Mouse (Mus musculus): ENCODE measurements around the gene Rc3h2. TPM values are rescaled to one million over a fixed set of nuclear protein-coding genes. Genes with fewer than 3 reads are reported as not detected.
A peak's percentile ranks its signal among the peaks of the same experiment; 100 is the strongest.

Gene Rc3h2
- 31.5 and 31.9 TPM in 2 replicates for polyA plus RNA-seq (2016; fragmentation: Nextera tagmentation; extraction: Ambion mirVana)

GRCm38 (mm10) chr2:37422306-37423304 is at the start of gene Rc3h2:
Gene Rc3h2 (minus strand): TSS chr2:37422903.
- Histone ChIP-seq H3K4me3 (peak within 1 kb of the TSS; percentile 98), H3K4me1 (peaks cover 6% of the 10 kb centered on the region), H3K4me2 (replicated peaks) (peak within 1 kb of the TSS; percentile 68), H3K36me3 (no peaks in the 10 kb centered on the region), H3K27me3 (replicated peaks) (no peaks in the 10 kb centered on the region), H3K27ac (peak within 1 kb of the TSS; percentile 89), H3K9ac (peak within 1 kb of the TSS; percentile 99), H3K9me3 (no peaks in the 10 kb centered on the region)
- WGBS: under 1% methylated on average over 73 of the region's 75 CpGs
- ATAC-seq (ENCODE audit: low FRiP score, low read depth): peak; percentile 99

GRCm38 (mm10) chr2:37466266-37466665 is 43.6 kb upstream of the Rc3h2 start:
- Histone ChIP-seq H3K4me3 (no peak overlapping the region), H3K36me3 (peaks cover 13% of the 10 kb centered on the region), H3K9ac (no peak overlapping the region), H3K27me3 (replicated peaks) (no peaks in the 10 kb centered on the region), H3K27ac (no peak overlapping the region), H3K4me1 (no peaks in the 10 kb centered on the region), H3K9me3 (no peaks in the 10 kb centered on the region), H3K4me2 (replicated peaks) (no peak overlapping the region)
- no peak for ATAC-seq (ENCODE audit: low FRiP score, low read depth)
- 95% methylated on average over 4 of the region's 4 CpGs for WGBS

GRCm38 (mm10) chr2:37460707-37461106 is 38.0 kb upstream of the Rc3h2 start:
- Histone ChIP-seq H3K4me3 (no peak overlapping the region), H3K4me2 (replicated peaks) (no peak overlapping the region), H3K4me1 (no peaks in the 10 kb centered on the region), H3K36me3 (no peaks in the 10 kb centered on the region), H3K27ac (no peak overlapping the region), H3K9ac (no peak overlapping the region), H3K27me3 (replicated peaks) (no peaks in the 10 kb centered on the region), H3K9me3 (no peaks in the 10 kb centered on the region)
- WGBS: 96% methylated on average over 4 of the region's 4 CpGs
- no peak for ATAC-seq (ENCODE audit: low FRiP score, low read depth)

- H3K4me2 ChIP-seq (replicated peaks): peak overlapping the region; percentile 91
- peak overlapping the region; percentile 94 for H3K9ac ChIP-seq
- ATAC-seq (ENCODE audit: low FRiP score, low read depth): peak; percentile 90
- H3K9me3 ChIP-seq: no peaks in the 10 kb centered on the region
- peak overlapping the region; percentile 57; the same call in 1 of the 2 replicates for H3K27ac ChIP-seq
- H3K27me3 ChIP-seq (replicated peaks): no peaks in the 10 kb centered on the region
- under 1% methylated on average over 24 of the region's 24 CpGs for WGBS
- H3K36me3 ChIP-seq: no peaks in the 10 kb centered on the region; the same call in 1 of the 2 replicates
- H3K4me3 ChIP-seq: peak overlapping the region; percentile 95
- peaks cover 6% of the 10 kb centered on the region; the same call in 1 of the 2 replicates for H3K4me1 ChIP-seq
These were observed 29.7 kb upstream of the Rc3h2 start for GRCm38 (mm10) chr2:37452376-37452760.

GRCm38 (mm10) chr2:37451667-37452375 is 29.1 kb upstream of the Rc3h2 start:
- WGBS: 9% methylated on average over 44 of the region's 44 CpGs
- Histone ChIP-seq H3K9me3 (no peaks in the 10 kb centered on the region), H3K9ac (peak overlapping the region; percentile 94), H3K27ac (peak overlapping the region; percentile 57; the same call in 1 of the 2 replicates), H3K4me1 (peaks cover 6% of the 10 kb centered on the region; the same call in 1 of the 2 replicates), H3K36me3 (no peaks in the 10 kb centered on the region; the same call in 1 of the 2 replicates), H3K27me3 (replicated peaks) (no peaks in the 10 kb centered on the region), H3K4me2 (replicated peaks) (peak overlapping the region; percentile 91), H3K4me3 (peak overlapping the region; percentile 95)
- ATAC-seq (ENCODE audit: low FRiP score, low read depth): peak; percentile 98

GRCm38 (mm10) chr2:37442611-37443591 is 20.2 kb upstream of the Rc3h2 start, which contains the start of the genes Zbtb26, Zbtb6 and Rabgap1:
Gene Zbtb26 (minus strand): TSS chr2:37443135.
Gene Zbtb6 (minus strand): TSS chr2:37443171.
Gene Rabgap1 (plus strand): TSS chr2:37443279.
- Histone ChIP-seq H3K4me1 (peaks cover 6% of the 10 kb centered on the region; the same call in 1 of the 2 replicates), H3K27me3 (replicated peaks) (no peaks in the 10 kb centered on the region), H3K27ac (peak within 1 kb of the TSS; percentile 66), H3K9ac (peak within 1 kb of the TSS; percentile 90), H3K4me2 (replicated peaks) (peak within 1 kb of the TSS; percentile 74), H3K4me3 (peak within 1 kb of the TSS; percentile 84), H3K36me3 (no peaks in the 10 kb centered on the region), H3K9me3 (no peaks in the 10 kb centered on the region)
- 1% methylated on average over 51 of the region's 51 CpGs for WGBS
- ATAC-seq (ENCODE audit: low FRiP score, low read depth): peak; percentile 99

- Histone ChIP-seq H3K4me1 (peaks cover 11% of the 10 kb centered on the region), H3K4me3 (peak overlapping the region; percentile 60), H3K4me2 (replicated peaks) (peak overlapping the region; percentile 82), H3K27ac (0 out of 2 replicates have a peak overlapping the region, but pooled peaks have one; percentile 59), H3K9ac (peak overlapping the region; percentile 82), H3K36me3 (peaks cover 10% of the 10 kb centered on the region; the same call in 1 of the 2 replicates), H3K9me3 (no peaks in the 10 kb centered on the region), H3K27me3 (replicated peaks) (no peaks in the 10 kb centered on the region)
- 24% methylated on average over 7 of the region's 7 CpGs for WGBS
- peak; percentile 57 for ATAC-seq (ENCODE audit: low FRiP score, low read depth)
These were observed 8.9 kb upstream of the Rc3h2 start for GRCm38 (mm10) chr2:37431609-37432008.

- peak overlapping the region; percentile 60 for H3K4me3 ChIP-seq
- peak overlapping the region; percentile 82 for H3K9ac ChIP-seq
- H3K36me3 ChIP-seq: peaks cover 10% of the 10 kb centered on the region; the same call in 1 of the 2 replicates
- H3K27ac ChIP-seq: peak overlapping the region; percentile 96
- peak; percentile 97 for ATAC-seq (ENCODE audit: low FRiP score, low read depth)
- H3K9me3 ChIP-seq: no peaks in the 10 kb centered on the region
- under 1% methylated on average over 38 of the region's 38 CpGs for WGBS
- peak overlapping the region; percentile 82 for H3K4me2 ChIP-seq (replicated peaks)
- H3K4me1 ChIP-seq: peaks cover 11% of the 10 kb centered on the region
- no peaks in the 10 kb centered on the region for H3K27me3 ChIP-seq (replicated peaks)
These were observed 8.1 kb upstream of the Rc3h2 start for GRCm38 (mm10) chr2:37430593-37431464.

GRCm38 (mm10) chr2:37423671-37424070 is 968 bp upstream of the Rc3h2 start:
- no peaks in the 10 kb centered on the region for H3K27me3 ChIP-seq (replicated peaks)
- no peak overlapping the region for H3K9ac ChIP-seq
- no peak overlapping the region for H3K27ac ChIP-seq
- peaks cover 6% of the 10 kb centered on the region for H3K4me1 ChIP-seq
- H3K36me3 ChIP-seq: peaks cover under 1% of the 10 kb centered on the region; the same call in 1 of the 2 replicates
- no peaks in the 10 kb centered on the region for H3K9me3 ChIP-seq
- 63% methylated on average over 3 of the region's 3 CpGs for WGBS
- no peak overlapping the region for H3K4me2 ChIP-seq (replicated peaks)
- no peak overlapping the region for H3K4me3 ChIP-seq
- ATAC-seq (ENCODE audit: low FRiP score, low read depth): no peak

- no peaks in the 10 kb centered on the region for H3K36me3 ChIP-seq
- no peak for ATAC-seq (ENCODE audit: low FRiP score, low read depth)
- peak overlapping the region; percentile 68 for H3K4me2 ChIP-seq (replicated peaks)
- H3K9me3 ChIP-seq: no peaks in the 10 kb centered on the region
- H3K27me3 ChIP-seq (replicated peaks): no peaks in the 10 kb centered on the region
- H3K9ac ChIP-seq: peak overlapping the region; percentile 99
- H3K27ac ChIP-seq: peak overlapping the region; percentile 89
- H3K4me1 ChIP-seq: peaks cover 6% of the 10 kb centered on the region
- WGBS: 10% methylated on average over 3 of the region's 3 CpGs
- peak overlapping the region; percentile 98 for H3K4me3 ChIP-seq
These were observed 800 bp downstream of the Rc3h2 start for GRCm38 (mm10) chr2:37421903-37422302.

Data from neural tube, embryonic 12.5 days (tissue).